Mouse (Mus musculus) kidney, embryonic 15.5 days (tissue): ENCODE measurements around the gene Gm8220. TPM values are rescaled to one million over a fixed set of nuclear protein-coding genes. Genes with fewer than 3 reads are reported as not detected.
"Not testable (repeated sequence)": the region's sequence is repeated elsewhere in the genome, so short reads cannot be mapped to it uniquely, and the experiment has no call there.

ENCODE experiments used
- ATAC-seq: fragments of 200-750 bp; cut with Nextera tagmentation; replicated peaks from 2 replicates; pipeline ENCODE4 v1.8.0; 2017; ENCODE audit warnings: moderate TSS enrichment; ENCODE audit not compliant: low FRiP score
- H3K27ac ChIP-seq: fragments of 300-500 bp; sonication (generic); 2 replicates; pipeline ENCODE4 v1.5.1; 2015; ENCODE audit warnings: mild to moderate bottlenecking, inconsistent platforms
- H3K27me3 ChIP-seq: fragments of 300-500 bp; sonication (generic); 2 replicates; pipeline ENCODE4 v1.6.1; 2015; ENCODE audit warnings: inconsistent platforms
- H3K36me3 ChIP-seq: fragments of 300-500 bp; sonication (generic); 2 replicates; pipeline ENCODE4 v1.6.1; 2015; ENCODE audit warnings: inconsistent platforms
- H3K4me1 ChIP-seq: fragments of 300-500 bp; sonication (generic); 2 replicates; pipeline ENCODE4 v1.6.1; 2015; ENCODE audit warnings: inconsistent platforms
- H3K4me2 ChIP-seq: fragments of 300-500 bp; sonication (generic); 2 replicates; pipeline ENCODE4 v1.6.1; 2015; ENCODE audit warnings: moderate library complexity, mild to moderate bottlenecking, inconsistent platforms
- H3K4me3 ChIP-seq: fragments of 300-500 bp; sonication (generic); replicated peaks from 2 replicates; pipeline ENCODE4 v1.5.1; 2015; ENCODE audit warnings: mild to moderate bottlenecking, inconsistent platforms
- H3K9ac ChIP-seq: fragments of 300-500 bp; sonication (generic); 2 replicates; pipeline ENCODE4 v1.6.1; 2015; ENCODE audit warnings: mild to moderate bottlenecking, inconsistent platforms
- H3K9me3 ChIP-seq: fragments of 300-500 bp; sonication (generic); replicated peaks from 2 replicates; pipeline ENCODE4 v1.6.1; 2016; ENCODE audit warnings: inconsistent platforms
- WGBS: fragments of 180-500 bp; shearing (Covaris S2); methylation state at CpG from one replicate; pipeline ENCODE4 v1.1.7; 2015; ENCODE audit warnings: mixed read lengths; 5-methylcytosine and 5-hydroxymethylcytosine counted together
- polyA plus RNA-seq: library from polyadenylated mRNA; unstranded; fragments of >200 nt; fragmentation: Nextera tagmentation; extraction: Ambion mirVana; gene quantifications from 2 replicates; pipeline ENCODE4 v1.2.1, GENCODE M21; 2015

The Gm8220 gene
- polyA plus RNA-seq = not detected in 2 replicates

- H3K27me3 ChIP-seq, ATAC-seq, H3K36me3 ChIP-seq, H3K4me1 ChIP-seq, H3K9ac ChIP-seq, H3K4me2 ChIP-seq, H3K4me3 ChIP-seq, H3K27ac ChIP-seq, H3K9me3 ChIP-seq: not testable (repeated sequence)
- 87% methylated on average over 2 of the region's 2 CpGs for WGBS
Measured at GRCm38 (mm10) chr14:44285280-44285679, at the start of gene Gm8220. Gm8220 (plus strand) TSS chr14:44285580.

GRCm38 (mm10) chr14:44248039-44248438 lies 37.3 kb upstream of the Gm8220 start:
- H3K4me1 ChIP-seq = no peaks in the 10 kb centered on the region
- peak; percentile 66 for ATAC-seq
- no peak overlapping the region for H3K4me3 ChIP-seq
- no peaks in the 10 kb centered on the region for H3K27me3 ChIP-seq
- no peaks in the 10 kb centered on the region for H3K9me3 ChIP-seq
- no peak overlapping the region for H3K9ac ChIP-seq
- H3K4me2 ChIP-seq = no peak overlapping the region
- no peaks in the 10 kb centered on the region for H3K36me3 ChIP-seq
- 81% methylated on average over 16 of the region's 16 CpGs for whole genome bisulfite sequencing
- no peak overlapping the region for H3K27ac ChIP-seq

GRCm38 (mm10) chr14:44312049-44312448 lies 26.7 kb downstream of the Gm8220 start:
- 78% methylated on average over 4 of the region's 4 CpGs for WGBS
- not testable (repeated sequence) for H3K27ac ChIP-seq, H3K4me2 ChIP-seq, H3K4me1 ChIP-seq, H3K9me3 ChIP-seq, H3K4me3 ChIP-seq, ATAC-seq, H3K36me3 ChIP-seq, H3K9ac ChIP-seq, H3K27me3 ChIP-seq

GRCm38 (mm10) chr14:44338484-44338883 lies 53.1 kb downstream of the Gm8220 start, which contains the start of gene Gm5930:
Gm5930 (minus strand) TSS chr14:44338584.
- ATAC-seq, H3K27ac ChIP-seq, H3K9me3 ChIP-seq, H3K4me3 ChIP-seq, H3K4me1 ChIP-seq, H3K4me2 ChIP-seq, H3K27me3 ChIP-seq, H3K36me3 ChIP-seq, H3K9ac ChIP-seq: not testable (repeated sequence)
- WGBS = no CpG with 5 or more reads among the region's 2 CpGs

Other genes starting within 250 kb of the Gm8220 start
- 0.32 and 0.83 TPM in 2 replicates for gene Ear2, start 182.9 kb upstream of the Gm8220 start, polyA plus RNA-seq
- not detected in 2 replicates for gene Gm3327, start 161.7 kb upstream of the Gm8220 start, polyA plus RNA-seq
- not detected in 2 replicates for gene Gm8212, start 87.9 kb upstream of the Gm8220 start, polyA plus RNA-seq
- gene 4930503E14Rik, start 72.3 kb upstream of the Gm8220 start, polyA plus RNA-seq = not detected in 2 replicates
- gene Gm5930, start 53.0 kb downstream of the Gm8220 start, polyA plus RNA-seq = not detected in 2 replicates
- not detected in 2 replicates for gene Gm8229, start 79.8 kb downstream of the Gm8220 start, polyA plus RNA-seq
- gene Gm3371, start 125.1 kb downstream of the Gm8220 start, polyA plus RNA-seq = not detected in 2 replicates
- not detected in 2 replicates for gene Gm8232, start 148.1 kb downstream of the Gm8220 start, polyA plus RNA-seq
- gene BC061237, start 206.9 kb downstream of the Gm8220 start, polyA plus RNA-seq = not detected in 2 replicates
- not detected in 2 replicates for gene Gm17093, start 232.7 kb downstream of the Gm8220 start, polyA plus RNA-seq